Mouse (Mus musculus) lung, embryonic 14.5 days (tissue): ENCODE measurements at regions not wholly inside any gene's neighbourhood (a gene's known extent, or its start where the extent isn't known, plus 50 kb on each side); places are given as distances from the start of the nearest gene placed in this dataset.

Experiments used
- ATAC-seq: fragments of 200-750 bp; cut with Nextera tagmentation; 2 replicates; pipeline ENCODE4 v1.8.0; 2017; ENCODE audit warnings: mild to moderate bottlenecking, moderate TSS enrichment, moderate library complexity; ENCODE audit not compliant: insufficient read depth
- DNase-seq: peaks from one replicate; pipeline ENCODE4 v3.0.0-alpha.2; 2015
- H3K27ac ChIP-seq: fragments of 300-500 bp; sonication (generic); 2 replicates; pipeline ENCODE4 v1.5.1; 2014; ENCODE audit warnings: low read depth, mild to moderate bottlenecking, moderate library complexity
- H3K27me3 ChIP-seq: fragments of 300-500 bp; sonication (generic); 2 replicates; pipeline ENCODE4 v1.6.1; 2014; ENCODE audit warnings: low read length, control low read depth; ENCODE audit not compliant: insufficient read depth
- H3K36me3 ChIP-seq: fragments of 300-500 bp; sonication (generic); 2 replicates; pipeline ENCODE4 v1.6.1; 2014; ENCODE audit warnings: control low read depth; ENCODE audit not compliant: insufficient read depth
- H3K4me1 ChIP-seq: fragments of 300-500 bp; sonication (generic); 2 replicates; pipeline ENCODE4 v1.6.1; 2014; ENCODE audit warnings: antibody characterized with exemption, control low read depth; ENCODE audit not compliant: insufficient read depth
- H3K4me2 ChIP-seq: fragments of 300-500 bp; sonication (generic); 2 replicates; pipeline ENCODE4 v1.6.1; 2014; ENCODE audit warnings: mild to moderate bottlenecking
- H3K4me3 ChIP-seq: fragments of 300-500 bp; sonication (generic); 2 replicates; pipeline ENCODE4 v1.5.1; 2014; ENCODE audit warnings: low read depth, low read length
- H3K9ac ChIP-seq: fragments of 300-500 bp; sonication (generic); 2 replicates; pipeline ENCODE4 v1.6.1; 2014
- H3K9me3 ChIP-seq: fragments of 300-500 bp; sonication (generic); 2 replicates; pipeline ENCODE4 v1.6.1; 2016; ENCODE audit warnings: low read depth, low read length, control low read depth
- CTCF ChIP-seq: IDR thresholded peaks from 2 replicates; pipeline ENCODE4 v1.5.1; 2016; ENCODE audit warnings: antibody characterized with exemption, low read depth
- WGBS: fragments of 180-500 bp; shearing (Covaris S2); extraction: QIAGEN DNeasy Blood & Tissue Kit; methylation state at CpG from one replicate; pipeline ENCODE4 v1.1.7; 2014; 5-methylcytosine and 5-hydroxymethylcytosine counted together

- Histone ChIP-seq H3K4me2 (no peak overlapping the region), H3K36me3 (no peaks in the 10 kb centered on the region), H3K27ac (no peak overlapping the region), H3K4me1 (no peaks in the 10 kb centered on the region), H3K9me3 (no peaks in the 10 kb centered on the region), H3K4me3 (no peak overlapping the region), H3K9ac (no peak overlapping the region), H3K27me3 (no peaks in the 10 kb centered on the region)
- WGBS: 58% methylated on average over 2 of the region's 2 CpGs
- ATAC-seq (no peak), DNase-seq (no peak)
- TF ChIP-seq CTCF: no peak
Measured at GRCm38 (mm10) chr2:46678366-46678765, 1561.2 kb upstream of the Zeb2 start.

- H3K27ac ChIP-seq: no peak overlapping the region
- no peaks in the 10 kb centered on the region for H3K4me1 ChIP-seq
- no peak overlapping the region for H3K4me2 ChIP-seq
- H3K9me3 ChIP-seq: no peaks in the 10 kb centered on the region
- H3K9ac ChIP-seq: no peak overlapping the region
- no peaks in the 10 kb centered on the region for H3K36me3 ChIP-seq
- H3K27me3 ChIP-seq: no peaks in the 10 kb centered on the region
- DNase-seq (peak; percentile 68), ATAC-seq (peak; percentile 66; the same call in 1 of the 2 replicates)
- 30% methylated on average over 13 of the region's 13 CpGs for WGBS
- H3K4me3 ChIP-seq: no peak overlapping the region
- no peak for TF ChIP-seq CTCF
Measured at GRCm38 (mm10) chr2:46669517-46670291, 1552.5 kb upstream of the Zeb2 start.

- Histone ChIP-seq H3K4me3 (no peak overlapping the region), H3K4me1 (no peaks in the 10 kb centered on the region), H3K9me3 (no peaks in the 10 kb centered on the region), H3K36me3 (no peaks in the 10 kb centered on the region), H3K9ac (no peak overlapping the region), H3K27me3 (no peaks in the 10 kb centered on the region), H3K27ac (no peak overlapping the region), H3K4me2 (no peak overlapping the region)
- TF ChIP-seq CTCF: no peak
- DNase-seq: peak; percentile 48
- ATAC-seq: no peak
- WGBS: 44% methylated on average over 3 of the region's 3 CpGs
Measured at GRCm38 (mm10) chr2:46666990-46667337, 1549.8 kb upstream of the Zeb2 start.

- DNase-seq (peak; percentile 19), ATAC-seq (no peak)
- H3K4me1 ChIP-seq: no peaks in the 10 kb centered on the region
- H3K27me3 ChIP-seq: no peaks in the 10 kb centered on the region
- no peak for TF ChIP-seq CTCF
- no peak overlapping the region for H3K9ac ChIP-seq
- WGBS: 44% methylated on average over 10 of the region's 10 CpGs
- H3K4me3 ChIP-seq: no peak overlapping the region
- H3K27ac ChIP-seq: no peak overlapping the region
- no peak overlapping the region for H3K4me2 ChIP-seq
- H3K9me3 ChIP-seq: no peaks in the 10 kb centered on the region
- H3K36me3 ChIP-seq: no peaks in the 10 kb centered on the region
Measured at GRCm38 (mm10) chr2:46666084-46666989, 1549.1 kb upstream of the Zeb2 start.

GRCm38 (mm10) chr2:46661876-46662275 is 1544.7 kb upstream of the Zeb2 start:
- H3K4me2 ChIP-seq: no peak overlapping the region
- no peaks in the 10 kb centered on the region for H3K4me1 ChIP-seq
- H3K27me3 ChIP-seq: no peaks in the 10 kb centered on the region
- WGBS: 71% methylated on average over 3 of the region's 3 CpGs
- no peaks in the 10 kb centered on the region for H3K9me3 ChIP-seq
- no peak for ATAC-seq
- TF ChIP-seq CTCF: no peak
- no peak for DNase-seq
- no peak overlapping the region for H3K4me3 ChIP-seq
- H3K36me3 ChIP-seq: no peaks in the 10 kb centered on the region
- no peak overlapping the region for H3K27ac ChIP-seq
- no peak overlapping the region for H3K9ac ChIP-seq

- no peak for TF ChIP-seq CTCF
- H3K4me3 ChIP-seq: no peak overlapping the region
- no peak overlapping the region for H3K27ac ChIP-seq
- H3K9me3 ChIP-seq: no peaks in the 10 kb centered on the region
- H3K27me3 ChIP-seq: no peaks in the 10 kb centered on the region
- H3K4me1 ChIP-seq: no peaks in the 10 kb centered on the region
- 35% methylated on average over 3 of the region's 3 CpGs for WGBS
- no peak for ATAC-seq
- H3K9ac ChIP-seq: no peak overlapping the region
- no peaks in the 10 kb centered on the region for H3K36me3 ChIP-seq
- no peak overlapping the region for H3K4me2 ChIP-seq
- DNase-seq: peak; percentile 6
Measured at GRCm38 (mm10) chr2:46660577-46660976, 1543.4 kb upstream of the Zeb2 start.

GRCm38 (mm10) chr2:46655289-46655688 is 1538.1 kb upstream of the Zeb2 start:
- H3K4me3 ChIP-seq: no peak overlapping the region
- H3K4me1 ChIP-seq: no peaks in the 10 kb centered on the region
- no peak overlapping the region for H3K4me2 ChIP-seq
- ATAC-seq: no peak
- no peak for DNase-seq
- no peaks in the 10 kb centered on the region for H3K9me3 ChIP-seq
- 100% methylated on average over 1 of the region's 1 CpGs for WGBS
- no peak overlapping the region for H3K27ac ChIP-seq
- no peaks in the 10 kb centered on the region for H3K27me3 ChIP-seq
- no peak overlapping the region for H3K9ac ChIP-seq
- no peaks in the 10 kb centered on the region for H3K36me3 ChIP-seq
- no peak for TF ChIP-seq CTCF
